Mouse (Mus musculus): ENCODE data around the gene Pou2f1. TPM values are rescaled to one million over a fixed set of nuclear protein-coding genes. Genes with fewer than 3 reads are reported as not detected.
A peak's percentile ranks its signal among the peaks of the same experiment; 100 is the strongest.

Pou2f1 gene
- total and polyA plus RNA-seq, 3 experiments = 4.6 to 10.2 TPM; not detected in 1

GRCm38 (mm10) chr1:165994279-165994678 lies 8.2 kb downstream of the Pou2f1 start:
- Histone ChIP-seq H3K4me1 (ENCODE audit: control insufficient read depth in 1 of 2, insufficient read depth in 2 of 2, low read length in 2 of 2) (peaks cover 12 to 19% of the 10 kb centered on the region in 2 experiments), H3K4me3 (ENCODE audit: control insufficient read depth in 1 of 2, insufficient read depth in 1 of 2, low read depth in 2 of 2, low read length in 2 of 2) (no peak overlapping the region), H3K36me3 (ENCODE audit: control insufficient read depth in 1 of 2, insufficient read depth in 2 of 2, low read length in 2 of 2) (peaks cover 0 to 30% of the 10 kb centered on the region in 2 experiments; a peak in 2 of 4 replicates), H3K27me3 (ENCODE audit: control insufficient read depth in 1 of 2, insufficient read depth in 2 of 2, low read length in 2 of 2) (no peaks in the 10 kb centered on the region), H3K9ac (ENCODE audit: control insufficient read depth, low read depth, low read length, poor library complexity, severe bottlenecking) (no peak overlapping the region), H3K27ac (ENCODE audit: control insufficient read depth, low read depth, low read length) (no peak overlapping the region), H3K9me3 (replicated peaks; ENCODE audit: insufficient read depth, low read length) (no peaks in the 10 kb centered on the region), H3K79me2 (ENCODE audit: control insufficient read depth, insufficient read depth, low read length, poor library complexity) (peaks cover 26% of the 10 kb centered on the region)
- DNase-seq (ENCODE audit: low read depth, low spot score) = peak; percentile 30
- TF ChIP-seq POLR2A (IDR thresholded peaks at IDR 0.05; ENCODE audit: control insufficient read depth in 1 of 2, insufficient read depth in 1 of 2, low read depth in 1 of 2, low read length in 2 of 2, poor library complexity in 1 of 2) (no peak), NELFE (IDR thresholded peaks at IDR 0.05; ENCODE audit: low read depth, low read length) (no peak), RAD21 (IDR thresholded peaks at IDR 0.05; ENCODE audit: low read depth, low read length) (no peak), ETS1 (IDR thresholded peaks at IDR 0.05; ENCODE audit: low read depth, low read length) (0 out of 2 replicates have a peak, but pooled peaks have one; percentile 7), CHD1 (IDR thresholded peaks at IDR 0.05; ENCODE audit: low read depth, low read length) (no peak), EP300 (IDR thresholded peaks at IDR 0.05; ENCODE audit: low read depth in 1 of 2, low read length in 2 of 2) (peak; percentile 53 to 56), TBP (IDR thresholded peaks at IDR 0.05; ENCODE audit: low read depth, low read length) (no peak), TCF12 (IDR thresholded peaks at IDR 0.05; ENCODE audit: low read depth, low read length) (0 out of 2 replicates have a peak, but pooled peaks have one; percentile 26), ELF1 (IDR thresholded peaks at IDR 0.05; ENCODE audit: low read depth, low read length) (no peak), SIN3A (IDR thresholded peaks at IDR 0.05; ENCODE audit: low read length) (peak; percentile 51; the same call in 1 of the 2 replicates), USF2 (IDR thresholded peaks at IDR 0.05; ENCODE audit: borderline replicate concordance in 1 of 2, insufficient read depth in 1 of 2, low read depth in 1 of 2, low read length in 2 of 2) (no peak), ZMIZ1 (IDR thresholded peaks at IDR 0.05; ENCODE audit: low read depth, low read length) (no peak), GATA1 (IDR thresholded peaks at IDR 0.05; ENCODE audit: low read depth, low read length) (peak; percentile 22; the same call in 1 of the 2 replicates), SMC3 (IDR thresholded peaks at IDR 0.05; ENCODE audit: low read depth, low read length) (no peak)

- Histone ChIP-seq H3K27me3 (ENCODE audit: control insufficient read depth in 1 of 2, insufficient read depth in 2 of 2, low read length in 2 of 2) (no peaks in the 10 kb centered on the region), H3K36me3 (ENCODE audit: control insufficient read depth in 1 of 2, insufficient read depth in 2 of 2, low read length in 2 of 2) (peaks cover 0 to 30% of the 10 kb centered on the region in 2 experiments; a peak in 2 of 4 replicates), H3K9me3 (replicated peaks; ENCODE audit: insufficient read depth, low read length) (no peaks in the 10 kb centered on the region), H3K4me3 (ENCODE audit: control insufficient read depth in 1 of 2, insufficient read depth in 1 of 2, low read depth in 2 of 2, low read length in 2 of 2) (no peak overlapping the region), H3K4me1 (ENCODE audit: control insufficient read depth in 1 of 2, insufficient read depth in 2 of 2, low read length in 2 of 2) (peaks cover 12 to 19% of the 10 kb centered on the region in 2 experiments), H3K27ac (ENCODE audit: control insufficient read depth, low read depth, low read length) (no peak overlapping the region), H3K79me2 (ENCODE audit: control insufficient read depth, insufficient read depth, low read length, poor library complexity) (peaks cover 23% of the 10 kb centered on the region), H3K9ac (ENCODE audit: control insufficient read depth, low read depth, low read length, poor library complexity, severe bottlenecking) (no peak overlapping the region)
- no peak for DNase-seq (ENCODE audit: low read depth, low spot score)
- peak; percentile 71; the same call in 1 of the 2 replicates for TF ChIP-seq MEF2A (IDR thresholded peaks at IDR 0.05; ENCODE audit: extremely low read depth, insufficient replicate concordance, low read depth, low read length, poor library complexity, severe bottlenecking)
- TF ChIP-seq GATA1 (IDR thresholded peaks at IDR 0.05; ENCODE audit: low read depth, low read length) = no peak
Measured at GRCm38 (mm10) chr1:165993270-165994156, 9.0 kb downstream of the Pou2f1 start.

Measured in MEL (cell line).